In the genomic region with DNA sequence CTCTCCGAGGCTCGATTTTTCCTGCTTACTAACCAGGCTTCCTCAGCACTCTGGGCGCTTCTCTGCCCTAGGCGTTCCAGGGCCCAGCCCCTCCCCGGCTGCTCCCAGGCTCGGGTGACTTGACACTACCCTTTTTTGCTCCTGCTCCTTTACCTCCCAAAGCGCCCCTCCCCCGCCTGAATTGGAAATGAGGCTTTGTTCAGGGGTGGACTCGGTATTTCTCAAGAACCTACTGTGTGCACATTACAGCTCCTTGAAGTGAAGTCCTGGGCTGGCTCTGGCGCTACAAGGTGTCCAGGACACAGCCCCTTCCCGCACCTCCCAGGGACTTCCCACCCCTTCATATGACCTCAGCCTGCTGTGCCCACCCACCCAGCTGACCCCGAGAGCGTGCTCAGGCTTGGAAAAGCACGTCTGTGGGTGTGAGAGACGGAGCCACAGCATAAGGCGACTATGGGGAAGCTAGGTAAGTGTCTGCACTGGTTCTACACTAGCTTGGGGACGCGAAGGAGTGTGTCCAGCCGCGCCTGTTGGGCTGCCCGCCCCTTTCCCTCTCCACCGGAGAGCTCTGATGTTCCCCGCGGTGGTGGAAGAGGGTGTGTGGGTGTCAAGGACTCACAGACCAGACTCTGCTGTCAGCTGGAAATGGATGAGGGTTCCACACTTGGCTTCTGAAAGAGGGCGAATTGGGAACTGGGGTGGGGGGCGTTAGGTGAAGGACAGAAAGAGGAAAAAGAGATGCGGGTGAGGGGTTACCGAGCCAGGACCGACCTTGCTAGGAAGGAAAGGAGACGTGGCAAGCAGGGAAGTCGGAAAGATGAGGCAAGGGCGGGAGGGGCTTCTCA, we compare ENCODE assay signal across 8 mouse cellular contexts. TPM values are rescaled to one million over a fixed set of nuclear protein-coding genes. Genes with fewer than 3 reads are reported as not detected.
DNase-seq lines count a peak whose midpoint lies in the region; ATAC-seq and TF ChIP-seq lines count a peak whose summit lies in the region.

A gene (plus strand): TSS at position 397 of the 845 bp plus-strand sequence.

- intact Hi-C loops in heart, postnatal 36 days (cut with DNase I), result loop anchor here (10.0 kb wide), 1 partner anchor 285 kb away; no protein-coding TSS in a partner anchor
- intact Hi-C loops in left cerebral cortex, adult 2 months (cut with DNase I), result loop anchor here (5.0 kb wide), 1 partner anchor 132 kb away; a partner anchor contains a TSS

- peaks cover 53% of the 10 kb centered on the region for H3K27me3 ChIP-seq in embryonic facial prominence, embryonic 15.5 days
- H3K27me3 ChIP-seq in splenic B cell, adult 2 months (ENCODE audit: control insufficient read depth, insufficient read depth, low read length, poor library complexity, severe bottlenecking), result no peaks in the 10 kb centered on the region

- H3K27ac ChIP-seq in embryonic facial prominence, embryonic 15.5 days (replicated peaks), result no peak within 1 kb of the TSS
- peak within 1 kb of the TSS; percentile 62; the same call in 1 of the 2 replicates for H3K27ac ChIP-seq in left cerebral cortex, adult 2 months
- peak within 1 kb of the TSS; percentile 19; the same call in 1 of the 2 replicates for H3K27ac ChIP-seq in macrophage

- whole genome bisulfite sequencing in embryonic facial prominence, embryonic 15.5 days, result under 1% methylated on average over 32 of the region's 32 CpGs
- whole genome bisulfite sequencing in macrophage (ENCODE audit: missing documents), result 3% methylated on average over 30 of the region's 32 CpGs

- no peak for ATAC-seq in CD4-positive, CD25-positive, alpha-beta regulatory T cell, adult 4 months
- no peak for ATAC-seq in embryonic facial prominence, embryonic 15.5 days (ENCODE audit: insufficient number of reproducible peaks, low FRiP score, low TSS enrichment, low read depth)

- H3K4me1 ChIP-seq in embryonic facial prominence, embryonic 15.5 days, result peaks cover 53% of the 10 kb centered on the region

- H3K4me3 ChIP-seq in embryonic facial prominence, embryonic 15.5 days (replicated peaks), result peak within 1 kb of the TSS; percentile 88
- H3K4me3 ChIP-seq in left cerebral cortex, adult 2 months, result peak within 1 kb of the TSS; percentile 90
- H3K4me3 ChIP-seq in macrophage (ENCODE audit: inconsistent target), result peak within 1 kb of the TSS; percentile 37

- peak within 1 kb of the TSS; percentile 74; the same call in 1 of the 2 replicates for H3K9ac ChIP-seq in embryonic facial prominence, embryonic 15.5 days

- no peaks in the 10 kb centered on the region for H3K36me3 ChIP-seq in embryonic facial prominence, embryonic 15.5 days
- H3K36me3 ChIP-seq in macrophage (ENCODE audit: inconsistent target), result no peaks in the 10 kb centered on the region
- H3K36me3 ChIP-seq in splenic B cell, adult 2 months (ENCODE audit: control insufficient read depth, insufficient read depth, low read length, poor library complexity, severe bottlenecking), result no peaks in the 10 kb centered on the region

- H3K9me3 ChIP-seq in embryonic facial prominence, embryonic 15.5 days (replicated peaks), result no peaks in the 10 kb centered on the region

- H3K79me2 ChIP-seq in macrophage (ENCODE audit: inconsistent target), result peaks cover 26% of the 10 kb centered on the region

- peak; percentile 39 for DNase-seq in CD4-positive, CD25-positive, alpha-beta regulatory T cell, adult 2 months (ENCODE audit: low read depth, low spot score)
- peak; percentile 50 to 52 for DNase-seq in adrenal gland, adult 18-20 months (ENCODE audit: low spot score in 2 of 2)
- peak in 1 of 2 experiments; percentile 26 for DNase-seq in heart, postnatal 36 days
- DNase-seq in left cerebral cortex, adult 2 months (ENCODE audit: extremely low spot score in 1 of 2, low spot score in 2 of 2), result peak in 1 of 2 experiments; percentile 48
- peak; percentile 23 for DNase-seq in splenic B cell, adult 2 months (ENCODE audit: low read depth, low spot score)

- H3K4me2 ChIP-seq in embryonic facial prominence, embryonic 15.5 days (replicated peaks), result peak within 1 kb of the TSS; percentile 99

- no peak for TF ChIP-seq CTCF in left cerebral cortex, adult 2 months (IDR thresholded peaks at IDR 0.05)

RNA-seq across cellular contexts. Expression of the gene that starts here (rescaled TPM):
- polyA plus RNA-seq in CD4-positive, CD25-positive, alpha-beta regulatory T cell, adult 4 months (2017; shearing (Covaris generic)), result 1 to 10 TPM; 2.5 to 3.8 TPM
- 10 to 100 TPM; 37.4 to 39.4 TPM for total RNA-seq in adrenal gland, adult 18-20 months (2021)
- polyA plus RNA-seq in embryonic facial prominence, embryonic 15.5 days (2015; fragmentation: Nextera tagmentation; extraction: Ambion mirVana), result 5.9 and 7.0 TPM in 2 replicates
- 10 to 100 TPM; 18.6 TPM for total RNA-seq in heart, postnatal 36 days (2021)
- 10 to 100 TPM; 52.2 to 58.1 TPM for total RNA-seq in left cerebral cortex, adult 2 months (2021)
- 10 to 100 TPM in 25 of 26 experiments, 1 to 10 TPM in 1; 8.2 to 57.9 (median 25.1) TPM for total RNA-seq in macrophage (2018; cell fraction: chromatin; rRNA removed)
- 10 to 100 TPM; 26.9 to 67.1 (median 40.2) TPM for total RNA-seq in macrophage (2018; cell fraction: cytosol; rRNA removed)
- 10 to 100 TPM; 16.1 to 56.5 (median 38.2) TPM for total RNA-seq in macrophage (2018; cell fraction: nucleus; rRNA removed)
- polyA plus RNA-seq in macrophage (2018), result 20.7 to 31.5 TPM (median 27.2 TPM) in 3 replicates

Comparison
In these comparisons a context has a peak if more than half of its experiments do, and no peak if none do; other contexts are left out.
1. H3K4me3 ChIP-seq: peak in every context shown above with its lines; median percentile 90 in left cerebral cortex, adult 2 months; 88 in embryonic facial prominence, embryonic 15.5 days; 37 in macrophage.